Mouse (Mus musculus): ENCODE data around the gene Gm45837. TPM values are rescaled to one million over a fixed set of nuclear protein-coding genes. Genes with fewer than 3 reads are reported as not detected.

Gm45837 gene
- polyA plus RNA-seq, 1 experiment from 2014 or later, result not detected

DNA sequence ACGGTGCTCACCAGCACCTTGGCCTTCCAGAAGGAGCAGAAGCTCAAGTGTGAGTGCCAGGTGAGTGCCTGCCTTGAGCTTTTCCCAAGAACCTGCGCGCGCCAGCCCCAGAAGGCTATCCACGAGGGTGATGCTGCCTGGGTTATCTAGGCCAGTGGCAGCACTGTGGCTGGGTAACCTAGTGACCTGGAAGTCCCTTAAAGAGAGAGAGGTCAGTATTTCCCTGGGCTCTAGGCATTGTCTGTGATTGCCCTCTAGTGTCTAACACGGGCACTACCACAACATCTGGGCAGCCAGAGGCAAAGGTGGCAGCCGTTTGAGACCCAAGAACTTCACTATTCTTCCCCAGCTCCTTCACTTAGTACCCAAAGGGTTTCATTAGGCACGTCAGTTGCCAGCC lies 92.7 kb downstream of the Gm45837 start:
- Histone ChIP-seq H3K27me3 (ENCODE audit: low read depth, poor library complexity, severe bottlenecking) (peaks cover 55% of the 10 kb centered on the region), H3K4me1 (peaks cover 18% of the 10 kb centered on the region), H3K4me3 (no peak overlapping the region), H3K36me3 (no peaks in the 10 kb centered on the region), H3K9me3 (replicated peaks) (no peaks in the 10 kb centered on the region), H3K27ac (no peak overlapping the region)
- WGBS, result 21% methylated on average over 8 of the region's 8 CpGs
- DNase-seq (ENCODE audit: low spot score), result peak; percentile 74

DNA sequence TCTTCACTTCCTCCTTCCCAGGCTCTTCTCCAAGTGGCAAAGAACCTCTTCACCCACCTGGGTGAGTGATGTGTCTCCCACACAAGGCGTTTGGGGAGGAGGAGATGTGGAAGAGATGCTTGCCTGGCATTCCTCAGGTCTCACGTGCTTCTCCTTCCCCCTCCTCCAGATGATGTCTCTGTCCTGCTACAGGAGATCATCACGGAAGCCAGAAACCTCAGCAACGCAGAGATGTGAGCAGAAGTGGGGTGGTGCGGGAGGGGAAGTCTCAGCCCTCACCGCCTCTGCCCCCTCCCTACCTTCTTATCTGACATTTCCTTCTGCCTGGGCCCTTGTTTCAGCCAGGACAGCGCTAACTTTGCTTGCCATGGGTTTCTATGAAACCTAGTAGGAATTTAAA lies 93.1 kb downstream of the Gm45837 start:
- Histone ChIP-seq H3K4me3 (no peak overlapping the region), H3K27ac (no peak overlapping the region), H3K4me1 (peaks cover 21% of the 10 kb centered on the region), H3K27me3 (ENCODE audit: low read depth, poor library complexity, severe bottlenecking) (peaks cover 50% of the 10 kb centered on the region), H3K36me3 (no peaks in the 10 kb centered on the region), H3K9me3 (replicated peaks) (no peaks in the 10 kb centered on the region)
- 45% methylated on average over 7 of the region's 7 CpGs for WGBS
- no peak for DNase-seq (ENCODE audit: low spot score)

DNA sequence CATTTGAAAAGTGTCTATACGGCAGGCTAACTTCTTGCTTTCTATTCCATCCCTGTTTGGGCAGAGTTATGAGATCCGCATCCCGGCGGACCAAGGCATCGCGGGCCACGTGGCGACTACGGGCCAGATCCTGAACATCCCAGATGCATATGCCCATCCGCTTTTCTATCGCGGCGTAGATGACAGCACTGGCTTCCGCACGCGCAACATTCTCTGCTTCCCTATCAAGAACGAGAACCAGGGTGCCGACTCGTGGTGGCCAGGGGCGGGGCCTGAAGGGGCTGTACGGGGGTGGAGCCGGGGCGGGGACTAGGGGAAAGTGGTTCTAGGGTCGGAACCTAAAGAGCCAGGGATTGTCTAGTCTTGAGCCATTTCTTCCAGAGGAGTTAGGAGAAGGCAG lies 93.8 kb downstream of the Gm45837 start:
- WGBS, result 8% methylated on average over 24 of the region's 24 CpGs
- Histone ChIP-seq H3K27me3 (ENCODE audit: low read depth, poor library complexity, severe bottlenecking) (peaks cover 43% of the 10 kb centered on the region), H3K36me3 (no peaks in the 10 kb centered on the region), H3K9me3 (replicated peaks) (no peaks in the 10 kb centered on the region), H3K27ac (no peak overlapping the region), H3K4me3 (peak overlapping the region; percentile 45), H3K4me1 (peaks cover 17% of the 10 kb centered on the region)
- peak; percentile 53 for DNase-seq (ENCODE audit: low spot score)

DNA sequence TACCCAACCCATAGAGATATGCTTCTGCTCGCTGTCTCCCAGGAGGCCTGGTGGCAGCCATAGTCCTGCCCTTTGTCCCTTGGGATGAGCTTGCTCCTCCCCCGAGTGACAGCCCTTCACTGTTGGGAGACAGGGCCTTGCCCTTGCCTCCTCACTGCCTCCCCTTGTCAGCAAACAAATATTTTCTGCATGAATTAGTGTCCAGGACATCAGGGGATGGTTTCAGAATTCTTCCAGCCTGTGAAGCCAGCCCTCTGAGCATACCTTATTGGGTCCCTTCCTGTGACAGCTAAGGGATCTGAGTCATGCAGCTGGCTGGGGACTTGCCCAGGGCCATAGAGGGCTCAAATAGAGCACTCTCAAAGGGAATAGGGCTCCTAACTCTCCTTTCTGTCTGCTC lies 98.5 kb downstream of the Gm45837 start:
- Histone ChIP-seq H3K27ac (no peak overlapping the region), H3K27me3 (ENCODE audit: low read depth, poor library complexity, severe bottlenecking) (peaks cover 21% of the 10 kb centered on the region), H3K36me3 (no peaks in the 10 kb centered on the region), H3K4me1 (peaks cover 11% of the 10 kb centered on the region), H3K9me3 (replicated peaks) (no peaks in the 10 kb centered on the region), H3K4me3 (no peak overlapping the region)
- 55% methylated on average over 2 of the region's 2 CpGs for WGBS
- DNase-seq (ENCODE audit: low spot score), result no peak

DNA sequence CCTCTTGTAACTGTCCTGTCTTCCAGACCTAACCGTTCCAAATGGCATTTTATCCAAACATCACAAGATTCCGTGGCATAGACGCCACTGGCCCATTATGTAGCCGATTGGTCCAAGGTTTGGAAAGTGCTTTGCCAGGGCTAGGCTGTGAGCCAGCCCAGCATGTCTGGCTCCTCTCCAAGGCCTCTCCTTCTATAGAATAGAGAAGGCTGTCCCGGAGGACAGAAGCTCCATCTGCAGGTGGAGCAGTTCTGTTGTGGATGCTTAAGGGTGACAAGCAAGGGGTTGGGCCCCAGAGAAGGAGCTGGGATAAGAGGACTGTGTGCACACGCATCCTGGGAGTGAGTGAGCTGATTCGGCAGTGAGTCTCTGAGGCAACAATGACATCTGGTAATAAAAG lies 103.0 kb downstream of the Gm45837 start:
- Histone ChIP-seq H3K27ac (no peak overlapping the region), H3K9me3 (replicated peaks) (no peaks in the 10 kb centered on the region), H3K27me3 (ENCODE audit: low read depth, poor library complexity, severe bottlenecking) (no peaks in the 10 kb centered on the region), H3K4me1 (peaks cover under 1% of the 10 kb centered on the region; the same call in 1 of the 2 replicates), H3K36me3 (no peaks in the 10 kb centered on the region), H3K4me3 (no peak overlapping the region)
- no peak for DNase-seq (ENCODE audit: low spot score)
- WGBS, result 79% methylated on average over 7 of the region's 7 CpGs

DNA sequence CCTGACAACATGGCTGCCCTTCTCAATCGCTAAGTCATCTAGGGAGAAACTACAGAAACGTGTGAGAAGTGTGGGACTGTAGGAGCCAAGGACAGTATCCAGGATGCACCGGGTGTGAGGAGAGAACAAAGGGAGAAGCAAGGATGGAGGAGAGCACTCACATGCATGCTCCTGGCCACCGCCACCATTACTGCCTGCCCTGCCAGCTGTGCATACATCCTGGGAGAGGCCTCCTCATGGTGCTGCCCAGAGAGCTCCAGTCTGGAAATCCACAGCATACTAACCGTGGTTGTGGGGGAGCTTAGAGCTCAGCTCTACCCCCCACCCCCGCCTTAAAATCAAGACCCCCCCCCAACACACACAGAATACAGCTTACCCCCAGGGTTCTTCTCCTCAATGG lies 104.1 kb downstream of the Gm45837 start:
- no peak overlapping the region for H3K4me3 ChIP-seq
- no peaks in the 10 kb centered on the region for H3K9me3 ChIP-seq (replicated peaks)
- no peaks in the 10 kb centered on the region for H3K4me1 ChIP-seq
- no peaks in the 10 kb centered on the region for H3K36me3 ChIP-seq
- H3K27ac ChIP-seq, result no peak overlapping the region
- WGBS, result 86% methylated on average over 6 of the region's 6 CpGs
- no peak for DNase-seq (ENCODE audit: low spot score)
- H3K27me3 ChIP-seq (ENCODE audit: low read depth, poor library complexity, severe bottlenecking), result no peaks in the 10 kb centered on the region

DNA sequence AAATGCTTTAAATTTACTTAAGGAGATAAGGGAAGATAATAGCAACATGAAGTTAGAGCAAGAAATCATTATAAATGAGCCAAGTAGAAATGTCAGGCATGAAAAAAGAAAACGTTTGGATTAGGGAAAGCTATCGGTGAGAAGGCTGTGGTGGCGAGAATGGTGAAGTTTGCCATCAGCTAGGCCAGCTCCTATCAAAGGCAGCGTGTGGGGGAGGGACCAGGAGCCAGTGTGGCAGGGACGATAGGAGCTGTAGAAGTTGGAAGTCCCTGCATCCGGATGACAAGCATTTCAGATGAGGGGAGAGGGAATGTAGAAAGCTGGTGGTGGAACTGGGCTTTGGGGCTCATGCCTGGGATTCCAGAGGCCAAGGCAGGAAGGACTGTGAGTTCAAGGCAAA lies 104.6 kb downstream of the Gm45837 start:
- H3K27ac ChIP-seq, result no peak overlapping the region

DNA sequence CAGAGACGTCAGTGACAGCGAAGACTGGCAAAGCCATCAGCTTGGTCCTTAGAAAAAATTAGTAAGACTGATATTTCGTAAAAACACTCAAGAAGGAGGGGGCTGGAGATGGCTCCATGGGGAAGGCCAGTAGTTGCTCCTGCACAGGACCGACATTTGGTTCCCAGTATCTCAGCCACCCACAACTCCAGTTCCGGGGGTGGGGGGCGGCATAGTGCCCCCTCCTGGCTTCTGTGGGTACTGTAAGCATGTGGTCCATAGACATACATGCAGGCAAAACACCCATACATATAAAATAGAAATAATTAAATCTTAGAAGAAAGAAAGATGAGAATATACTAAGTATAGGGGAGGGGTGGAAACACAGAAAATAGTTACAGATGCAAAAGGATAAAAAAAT lies 105.8 kb downstream of the Gm45837 start:
- WGBS, result 61% methylated on average over 6 of the region's 6 CpGs
- no peak overlapping the region for H3K4me3 ChIP-seq
- no peak for DNase-seq (ENCODE audit: low spot score)
- no peaks in the 10 kb centered on the region for H3K4me1 ChIP-seq
- H3K27me3 ChIP-seq (ENCODE audit: low read depth, poor library complexity, severe bottlenecking), result no peaks in the 10 kb centered on the region
- no peaks in the 10 kb centered on the region for H3K36me3 ChIP-seq
- H3K27ac ChIP-seq, result no peak overlapping the region
- no peaks in the 10 kb centered on the region for H3K9me3 ChIP-seq (replicated peaks)

More for the DNA sequence above, 104.6 kb downstream of the Gm45837 start:
- Histone ChIP-seq H3K36me3 (no peaks in the 10 kb centered on the region), H3K27me3 (ENCODE audit: low read depth, poor library complexity, severe bottlenecking) (no peaks in the 10 kb centered on the region), H3K4me1 (no peaks in the 10 kb centered on the region), H3K9me3 (replicated peaks) (no peaks in the 10 kb centered on the region), H3K4me3 (no peak overlapping the region)
- DNase-seq (ENCODE audit: low spot score), result no peak
- WGBS, result 59% methylated on average over 6 of the region's 6 CpGs

DNA sequence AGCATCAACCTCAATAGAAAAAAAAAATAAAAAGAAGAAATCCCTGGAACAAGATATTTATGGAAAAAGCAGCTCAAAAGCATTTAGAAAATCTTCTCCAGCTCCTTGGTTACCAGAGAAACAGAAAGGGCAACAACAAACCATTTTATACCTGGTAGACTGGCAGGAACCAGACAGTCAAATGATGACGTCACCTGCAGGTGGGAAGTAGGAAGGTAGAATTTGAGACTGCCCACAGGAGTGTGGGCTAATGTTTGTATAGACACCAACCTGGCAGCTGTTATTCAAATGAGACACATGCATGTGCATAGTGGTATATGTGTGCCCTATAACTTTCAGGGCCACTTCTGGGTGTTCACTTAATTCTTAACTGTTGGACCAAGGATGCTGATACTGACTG lies 111.0 kb downstream of the Gm45837 start:
- H3K27ac ChIP-seq, result no peak overlapping the region
- no peaks in the 10 kb centered on the region for H3K4me1 ChIP-seq
- 83% methylated on average over 1 of the region's 1 CpGs for WGBS
- no peak for DNase-seq (ENCODE audit: low spot score)
- H3K36me3 ChIP-seq, result no peaks in the 10 kb centered on the region
- H3K9me3 ChIP-seq (replicated peaks), result no peaks in the 10 kb centered on the region
- H3K4me3 ChIP-seq, result no peak overlapping the region
- no peaks in the 10 kb centered on the region for H3K27me3 ChIP-seq (ENCODE audit: low read depth, poor library complexity, severe bottlenecking)

DNA sequence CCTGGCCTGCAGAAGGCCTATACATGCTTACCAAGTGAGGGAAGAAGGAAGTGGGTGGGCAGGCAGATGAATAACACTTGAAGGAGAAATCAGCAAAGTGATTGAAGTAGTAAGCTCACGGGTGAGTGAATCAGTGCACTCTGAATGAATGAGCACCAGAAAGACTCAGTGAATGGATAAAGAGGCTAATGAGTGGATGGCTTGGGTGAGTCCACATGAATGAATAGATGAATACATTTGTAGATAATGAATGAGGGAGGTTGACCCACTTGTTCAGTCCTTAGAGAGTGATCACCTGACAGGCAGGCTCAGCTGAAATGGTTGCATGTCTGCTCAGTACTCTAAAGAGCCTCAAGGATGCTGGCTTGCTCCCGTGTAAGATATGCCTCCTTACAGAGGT lies 112.5 kb downstream of the Gm45837 start:
- Histone ChIP-seq H3K27ac (no peak overlapping the region), H3K27me3 (ENCODE audit: low read depth, poor library complexity, severe bottlenecking) (no peaks in the 10 kb centered on the region), H3K4me3 (no peak overlapping the region), H3K9me3 (replicated peaks) (no peaks in the 10 kb centered on the region), H3K36me3 (no peaks in the 10 kb centered on the region), H3K4me1 (no peaks in the 10 kb centered on the region)
- no peak for DNase-seq (ENCODE audit: low spot score)
- WGBS, result 75% methylated on average over 2 of the region's 2 CpGs

DNA sequence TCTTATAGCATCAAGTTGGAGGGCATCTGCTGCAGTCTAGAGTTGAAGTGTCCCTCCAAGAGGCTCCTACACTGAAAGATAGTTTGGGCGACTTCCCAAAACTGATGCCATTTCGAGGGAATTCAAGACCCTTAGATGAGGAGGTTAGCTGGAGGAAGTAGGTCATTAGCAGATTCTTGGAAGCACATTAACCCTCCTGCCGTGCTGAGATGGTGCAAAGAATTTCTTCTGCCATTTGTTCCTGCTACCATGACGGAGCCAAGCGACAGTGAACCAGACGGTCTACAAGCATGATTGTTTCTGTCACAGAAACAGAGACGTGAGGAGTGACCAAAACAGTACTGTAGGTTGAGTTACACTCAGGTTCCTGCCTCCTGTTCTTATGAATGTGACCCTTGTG lies 115.8 kb downstream of the Gm45837 start:
- 70% methylated on average over 7 of the region's 7 CpGs for WGBS
- H3K27me3 ChIP-seq (ENCODE audit: low read depth, poor library complexity, severe bottlenecking), result no peaks in the 10 kb centered on the region
- H3K36me3 ChIP-seq, result no peaks in the 10 kb centered on the region
- no peak for DNase-seq (ENCODE audit: low spot score)
- no peaks in the 10 kb centered on the region for H3K4me1 ChIP-seq
- H3K27ac ChIP-seq, result no peak overlapping the region
- H3K4me3 ChIP-seq, result no peak overlapping the region
- no peaks in the 10 kb centered on the region for H3K9me3 ChIP-seq (replicated peaks)

DNA sequence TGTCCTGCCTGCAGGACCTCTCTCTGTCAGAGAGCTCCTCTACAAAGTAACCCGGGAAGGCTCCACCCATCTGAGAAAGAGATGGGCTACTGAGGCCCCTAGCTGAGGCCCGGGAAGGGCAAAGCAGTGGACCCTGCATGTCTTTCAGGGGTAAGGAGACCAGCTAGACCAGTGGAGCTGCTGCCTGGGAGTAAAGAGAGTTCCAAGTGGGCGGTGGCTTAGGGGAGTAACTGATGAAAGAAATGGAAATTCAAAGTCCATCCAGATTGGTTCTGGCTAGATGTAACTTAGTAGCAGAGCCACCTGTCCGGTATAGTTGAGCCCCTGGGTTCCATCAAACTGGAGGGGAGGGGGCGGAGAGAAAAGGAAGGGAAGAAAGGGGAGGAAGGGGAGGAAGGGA lies 123.7 kb downstream of the Gm45837 start:
- no peak for DNase-seq (ENCODE audit: low spot score)
- Histone ChIP-seq H3K4me1 (no peaks in the 10 kb centered on the region; the same call in 1 of the 2 replicates), H3K36me3 (no peaks in the 10 kb centered on the region), H3K9me3 (replicated peaks) (no peaks in the 10 kb centered on the region), H3K4me3 (no peak overlapping the region), H3K27ac (no peak overlapping the region), H3K27me3 (ENCODE audit: low read depth, poor library complexity, severe bottlenecking) (no peaks in the 10 kb centered on the region)
- WGBS, result 32% methylated on average over 5 of the region's 5 CpGs

DNA sequence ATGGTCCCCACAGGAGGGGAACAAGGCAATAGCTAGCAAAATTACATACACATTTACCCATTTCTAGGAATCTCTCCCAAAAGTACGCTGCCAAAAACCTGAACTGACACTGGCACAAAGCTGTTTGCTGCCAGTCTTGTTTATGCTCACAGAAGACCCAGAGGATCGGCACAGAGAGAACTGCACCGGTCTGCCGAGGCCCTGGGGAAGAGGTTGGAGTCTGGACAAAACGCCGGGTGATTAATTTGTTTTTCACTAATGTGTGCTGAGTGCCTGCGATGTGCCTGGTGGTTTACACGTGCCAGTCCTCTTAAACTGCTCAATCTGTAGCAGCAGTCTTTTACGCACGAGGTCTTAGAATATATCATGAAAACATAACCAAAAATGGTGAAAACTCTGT lies 124.4 kb downstream of the Gm45837 start:
- H3K9me3 ChIP-seq (replicated peaks), result no peaks in the 10 kb centered on the region
- no peaks in the 10 kb centered on the region; the same call in 1 of the 2 replicates for H3K4me1 ChIP-seq
- no peaks in the 10 kb centered on the region for H3K27me3 ChIP-seq (ENCODE audit: low read depth, poor library complexity, severe bottlenecking)
- no peak overlapping the region for H3K4me3 ChIP-seq
- no peaks in the 10 kb centered on the region for H3K36me3 ChIP-seq
- 75% methylated on average over 10 of the region's 10 CpGs for WGBS
- no peak for DNase-seq (ENCODE audit: low spot score)
- no peak overlapping the region for H3K27ac ChIP-seq

DNA sequence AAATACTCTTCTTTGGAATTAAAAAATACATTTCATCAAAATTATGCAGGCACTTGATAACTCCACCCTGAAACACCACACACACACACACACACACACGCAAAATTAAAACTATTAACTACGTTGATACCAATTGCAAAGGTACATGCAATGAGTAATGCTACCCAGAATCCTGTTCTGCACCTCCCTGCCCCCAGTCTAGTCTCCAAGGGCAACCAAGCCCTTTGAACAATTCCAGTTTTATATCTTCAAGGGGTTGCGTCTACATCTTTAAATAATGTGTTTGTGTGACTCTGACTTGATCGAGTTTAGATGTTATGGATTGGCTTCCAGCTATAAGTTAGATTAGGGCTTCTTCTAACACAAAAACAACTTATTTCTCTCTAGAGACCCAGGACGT lies 124.8 kb downstream of the Gm45837 start:
- no peaks in the 10 kb centered on the region for H3K9me3 ChIP-seq (replicated peaks)
- no peak overlapping the region for H3K4me3 ChIP-seq
- H3K4me1 ChIP-seq, result no peaks in the 10 kb centered on the region; the same call in 1 of the 2 replicates
- H3K27me3 ChIP-seq (ENCODE audit: low read depth, poor library complexity, severe bottlenecking), result no peaks in the 10 kb centered on the region
- no peak overlapping the region for H3K27ac ChIP-seq
- H3K36me3 ChIP-seq, result no peaks in the 10 kb centered on the region
- DNase-seq (ENCODE audit: low spot score), result no peak
- 88% methylated on average over 5 of the region's 5 CpGs for WGBS
